Mouse (Mus musculus) cortical plate, adult 2 months (tissue): ENCODE measurements around the gene Agpat2. TPM values are rescaled to one million over a fixed set of nuclear protein-coding genes. Genes with fewer than 3 reads are reported as not detected.

Experiments
- H3K27ac ChIP-seq: fragments of 200-500 bp; 2 replicates; pipeline ENCODE4 v1.5.1; 2012; ENCODE audit warnings: low read length, control low read depth, inconsistent platforms; ENCODE audit not compliant: insufficient read depth
- H3K4me1 ChIP-seq: fragments of 200-500 bp; 2 replicates; pipeline ENCODE4 v1.6.1; 2011; ENCODE audit warnings: low read length; ENCODE audit not compliant: control insufficient read depth, insufficient read depth
- H3K4me3 ChIP-seq: fragments of 200-500 bp; 2 replicates; pipeline ENCODE4 v1.5.1; 2011; ENCODE audit warnings: mild to moderate bottlenecking, low read length, control low read depth; ENCODE audit not compliant: insufficient read depth
- CTCF ChIP-seq: fragments of 200-500 bp; IDR thresholded peaks from 2 replicates; pipeline ENCODE4 v1.5.1; 2011; ENCODE audit warnings: mild to moderate bottlenecking, control low read depth, low read length; ENCODE audit not compliant: insufficient read depth; ENCODE audit errors: extremely low read depth
- POLR2A ChIP-seq: fragments of 200-500 bp; IDR thresholded peaks from 2 replicates; pipeline ENCODE4 v1.6.1; 2011; ENCODE audit warnings: mild to moderate bottlenecking, low read length, control low read depth; ENCODE audit not compliant: insufficient read depth; ENCODE audit errors: extremely low read depth
- polyA plus RNA-seq: library from polyadenylated mRNA; depleted of rRNA; stranded (reverse); fragments of >200 nt; gene quantifications from 2 replicates; pipeline ENCODE4 v1.2.3, GENCODE M21; 2012; rRNA removed

Agpat2 gene
- 2.3 TPM in 2 replicates for polyA plus RNA-seq

DNA sequence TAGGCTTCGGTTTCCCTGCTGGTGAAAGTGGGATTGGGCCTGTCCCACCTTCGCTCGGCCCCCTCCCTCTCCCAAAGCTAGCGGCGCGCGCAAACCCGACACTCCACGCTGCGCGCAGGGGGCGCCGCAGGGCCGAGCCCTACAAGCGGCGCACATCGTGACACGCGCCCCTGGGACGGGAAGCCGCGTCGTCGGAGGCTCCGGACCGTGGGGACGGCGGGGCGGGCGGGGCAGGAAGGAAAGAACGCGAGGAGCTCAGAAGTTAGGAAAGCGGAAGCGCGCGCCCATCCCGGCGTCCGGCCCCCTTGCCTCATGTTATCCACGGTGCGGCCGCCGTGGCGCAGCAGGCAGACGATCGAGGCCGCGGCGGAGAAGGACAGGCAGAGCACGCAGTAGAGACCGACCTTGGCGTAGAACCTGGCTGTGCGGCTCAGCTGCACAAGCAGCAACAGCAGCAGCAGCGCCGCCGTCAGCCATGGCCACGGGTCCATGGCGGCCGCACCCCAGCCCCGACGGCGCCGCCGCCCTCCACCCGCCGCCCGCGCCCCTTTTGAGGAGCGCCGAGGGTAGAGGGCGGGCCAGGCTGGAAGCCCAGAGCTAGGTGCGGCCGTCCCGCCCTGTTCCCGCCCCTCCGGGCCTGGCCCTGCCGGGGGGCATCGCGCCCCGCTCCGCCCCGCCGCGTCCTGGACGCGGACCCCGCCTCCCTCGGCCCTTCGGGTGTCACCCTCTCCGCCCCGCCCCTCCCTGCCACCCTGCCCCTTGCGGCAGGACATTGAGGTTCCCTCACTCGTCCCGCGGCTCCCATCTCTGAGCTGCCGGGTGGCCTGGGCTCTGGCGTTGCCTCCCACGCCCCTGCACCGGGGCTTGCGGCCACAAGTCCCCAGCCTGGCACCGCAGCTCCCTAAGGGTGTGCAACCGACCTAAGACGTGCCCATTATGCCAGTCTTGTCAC is at the start of gene Agpat2:
Gene Agpat2 (minus strand): TSS at position 698 of the 952 bp plus-strand sequence.
- no peak within 1 kb of the TSS for H3K27ac ChIP-seq
- peak within 1 kb of the TSS; percentile 31 for H3K4me3 ChIP-seq
- no peaks in the 10 kb centered on the region for H3K4me1 ChIP-seq
- TF ChIP-seq CTCF (no peak), POLR2A (no peak)

DNA sequence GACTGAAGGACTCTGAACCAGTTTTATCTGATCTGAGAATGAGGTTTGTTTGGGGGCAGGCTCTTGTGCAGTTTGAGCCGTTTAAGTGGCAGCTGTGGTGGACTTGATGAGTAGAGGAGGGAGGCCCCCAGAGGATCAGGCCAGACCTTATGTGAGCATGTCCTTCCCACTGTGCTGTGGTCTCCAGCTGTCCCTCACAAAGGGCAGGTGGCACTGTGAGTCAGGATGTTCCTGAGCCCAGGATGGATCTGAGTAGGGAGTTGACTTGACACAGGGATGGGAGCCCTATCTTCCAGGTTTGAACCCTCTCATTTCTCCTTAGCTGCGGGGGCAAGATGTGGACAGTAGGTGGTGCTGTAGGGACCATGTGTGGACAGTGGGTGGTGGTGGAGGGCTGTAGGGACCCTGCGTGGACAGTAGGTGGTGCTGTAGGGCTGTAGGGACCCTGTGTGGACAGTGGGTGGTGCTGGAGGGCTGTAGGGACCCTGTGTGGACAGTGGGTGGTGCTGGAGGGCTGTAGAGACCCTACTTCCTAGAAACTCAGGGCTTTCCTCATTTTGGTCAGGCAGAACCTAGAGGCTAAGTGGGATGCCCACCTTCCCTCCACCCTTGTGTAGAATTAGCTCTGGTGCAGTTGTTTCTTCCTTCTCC is 42.6 kb upstream of the Agpat2 start:
- Histone ChIP-seq H3K4me1 (no peaks in the 10 kb centered on the region), H3K27ac (no peak overlapping the region), H3K4me3 (no peak overlapping the region)
- TF ChIP-seq CTCF (peak; percentile 100), POLR2A (no peak)

GRCm38 (mm10) chr2:26643942-26644341 is 39.7 kb upstream of the Agpat2 start:
- H3K27ac ChIP-seq: no peak overlapping the region
- H3K4me3 ChIP-seq: no peak overlapping the region
- no peaks in the 10 kb centered on the region for H3K4me1 ChIP-seq
- peak; percentile 41; the same call in 1 of the 2 replicates for TF ChIP-seq CTCF
- TF ChIP-seq POLR2A: no peak

- TF ChIP-seq POLR2A (no peak), CTCF (no peak)
- no peak overlapping the region for H3K27ac ChIP-seq
- peaks cover 5% of the 10 kb centered on the region for H3K4me1 ChIP-seq
- no peak overlapping the region for H3K4me3 ChIP-seq
These were observed 36.9 kb upstream of the Agpat2 start for GRCm38 (mm10) chr2:26641006-26641647.

GRCm38 (mm10) chr2:26639838-26640830 is 35.9 kb upstream of the Agpat2 start:
- peak; percentile 99 for TF ChIP-seq POLR2A
- peak; percentile 74 for TF ChIP-seq CTCF
- Histone ChIP-seq H3K4me3 (peak overlapping the region; percentile 91), H3K27ac (peak overlapping the region; percentile 74), H3K4me1 (peaks cover 5% of the 10 kb centered on the region)

DNA sequence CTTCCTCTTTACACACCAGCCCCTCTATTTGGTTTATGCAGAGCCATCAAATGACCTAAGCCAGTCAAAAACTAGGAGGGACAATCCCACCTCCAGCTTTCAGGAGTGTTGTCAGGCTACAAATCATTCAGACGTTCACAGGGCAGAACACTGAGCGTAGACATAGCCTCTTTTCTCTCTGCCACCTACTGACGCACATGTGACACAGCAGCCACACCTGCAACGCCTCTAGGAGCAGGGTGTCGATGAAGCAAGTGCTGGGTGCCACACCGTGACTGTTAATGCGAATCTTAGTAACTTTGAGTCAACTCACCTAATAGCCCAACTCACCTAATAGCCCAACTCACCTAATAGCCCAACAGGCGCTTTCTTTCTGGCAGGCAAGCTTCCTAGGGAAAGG is 34.9 kb upstream of the Agpat2 start:
- no peak overlapping the region for H3K27ac ChIP-seq
- H3K4me3 ChIP-seq: peak overlapping the region; percentile 91
- TF ChIP-seq POLR2A (0 out of 2 replicates have a peak, but pooled peaks have one; percentile 29), CTCF (peak; percentile 31; the same call in 1 of the 2 replicates)
- peaks cover 6% of the 10 kb centered on the region for H3K4me1 ChIP-seq

DNA sequence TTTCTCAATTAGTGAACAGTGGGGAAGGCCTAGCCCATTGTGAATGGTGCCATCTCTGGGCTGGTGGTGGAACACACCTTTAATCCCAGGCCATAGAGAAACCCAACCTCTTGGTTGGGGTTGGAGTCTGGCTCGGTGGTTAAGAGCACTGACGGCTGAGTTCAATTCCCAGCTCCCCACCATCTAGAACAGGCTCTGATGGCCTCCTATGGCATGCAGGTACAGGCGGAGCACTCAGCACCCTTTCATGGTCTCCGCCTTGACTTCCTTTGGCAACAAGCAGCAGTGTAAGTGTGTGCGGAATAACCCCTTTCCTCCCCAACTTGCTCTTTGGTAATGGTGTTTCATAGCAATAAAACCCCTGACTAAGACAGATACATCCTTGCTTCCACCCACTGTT is 34.4 kb upstream of the Agpat2 start:
- TF ChIP-seq POLR2A (no peak), CTCF (no peak)
- peak overlapping the region; percentile 91; the same call in 1 of the 2 replicates for H3K4me3 ChIP-seq
- no peak overlapping the region for H3K27ac ChIP-seq
- H3K4me1 ChIP-seq: peaks cover 6% of the 10 kb centered on the region

GRCm38 (mm10) chr2:26638039-26638438 is 33.8 kb upstream of the Agpat2 start:
- no peak overlapping the region for H3K27ac ChIP-seq
- no peak overlapping the region for H3K4me3 ChIP-seq
- no peak for TF ChIP-seq POLR2A
- TF ChIP-seq CTCF: no peak
- H3K4me1 ChIP-seq: peaks cover 7% of the 10 kb centered on the region
